Mouse (Mus musculus) hematopoietic stem cell, adult 5-6 weeks (primary cell): Measurements from ENCODE around the gene Dst. TPM values are rescaled to one million over a fixed set of nuclear protein-coding genes. Genes with fewer than 3 reads are reported as not detected.

Source experiments
- ATAC-seq, 2 experiments: fragments of 125-278 bp in 1 of 2; replicated peaks in 1 of 2; 2 replicates each; pipeline ENCODE4 v1.8.0; 2016 to 2017; ENCODE audit warnings: inconsistent platforms in 2 of 2, mild to moderate bottlenecking in 2 of 2, moderate number of reproducible peaks in 2 of 2, low read depth in 1 of 2, moderate TSS enrichment in 1 of 2; ENCODE audit not compliant: low FRiP score in 2 of 2, poor library complexity in 2 of 2, severe bottlenecking in 2 of 2, insufficient read depth in 1 of 2, low TSS enrichment in 1 of 2
- total RNA-seq: library from RNA; stranded (forward); fragments of 172-1452, 232-1000 nt; gene quantifications from 2 replicates; pipeline ENCODE4 v1.2.3, GENCODE M21; 2017

The Dst gene
- total RNA-seq, 1 experiment from 2014 or later: 48.7 TPM

- ATAC-seq: no peak
These were observed 128.1 kb downstream of the Dst start for GRCm38 (mm10) chr1:34036111-34036510.

GRCm38 (mm10) chr1:34038571-34038970 lies 130.5 kb downstream of the Dst start:
- ATAC-seq: no peak

GRCm38 (mm10) chr1:34040049-34040448 lies 132.0 kb downstream of the Dst start:
- no peak for ATAC-seq

GRCm38 (mm10) chr1:34040901-34041721 lies 133.1 kb downstream of the Dst start:
- ATAC-seq: no peak

GRCm38 (mm10) chr1:34042299-34042698 lies 134.3 kb downstream of the Dst start:
- ATAC-seq: no peak

- no peak for ATAC-seq
These were observed 135.3 kb downstream of the Dst start for GRCm38 (mm10) chr1:34043327-34043726.

- no peak for ATAC-seq
These were observed 136.0 kb downstream of the Dst start for GRCm38 (mm10) chr1:34043836-34044550.

GRCm38 (mm10) chr1:34044675-34045074 lies 136.7 kb downstream of the Dst start:
- ATAC-seq: no peak

GRCm38 (mm10) chr1:34047285-34047684 lies 139.3 kb downstream of the Dst start:
- no peak for ATAC-seq

- ATAC-seq: no peak
These were observed 143.2 kb downstream of the Dst start for GRCm38 (mm10) chr1:34051251-34051650.

GRCm38 (mm10) chr1:34052422-34052821 lies 144.4 kb downstream of the Dst start:
- ATAC-seq: no peak

- no peak for ATAC-seq
These were observed 146.9 kb downstream of the Dst start for GRCm38 (mm10) chr1:34054970-34055369.

- no peak for ATAC-seq
These were observed 148.6 kb downstream of the Dst start for GRCm38 (mm10) chr1:34056658-34057057.

GRCm38 (mm10) chr1:34059231-34059630 lies 151.2 kb downstream of the Dst start:
- ATAC-seq: no peak

GRCm38 (mm10) chr1:34060446-34060845 lies 152.4 kb downstream of the Dst start:
- ATAC-seq: 0 out of 4 replicates have a peak, but pooled peaks of 1 of the 2 experiments have one; percentile 18

GRCm38 (mm10) chr1:34061078-34061477 lies 153.1 kb downstream of the Dst start:
- peak; percentile 90 to 94 for ATAC-seq

- no peak for ATAC-seq
These were observed 153.8 kb downstream of the Dst start for GRCm38 (mm10) chr1:34061860-34062259.

- ATAC-seq: no peak
These were observed 155.9 kb downstream of the Dst start for GRCm38 (mm10) chr1:34063943-34064342.
